Mouse (Mus musculus) layer of hippocampus, adult 2 months (tissue): Measurements from ENCODE around the gene Xxylt1. TPM values are rescaled to one million over a fixed set of nuclear protein-coding genes. Genes with fewer than 3 reads are reported as not detected.
A peak's percentile ranks its signal among the peaks of the same experiment; 100 is the strongest.
"Not testable (repeated sequence)": the region's sequence is repeated elsewhere in the genome, so short reads cannot be mapped to it uniquely, and the experiment has no call there.

ENCODE experiments used
- DNase-seq, 2 experiments: peaks; one replicate each; pipeline ENCODE4 v3.0.0; 2022; ENCODE audit warnings: low spot score in 2 of 2
- H3K27ac ChIP-seq: fragments of 200-600 bp; 2 replicates; pipeline ENCODE4 v1.8.1; 2022
- H3K4me3 ChIP-seq: fragments of 200-600 bp; 2 replicates; pipeline ENCODE4 v1.8.1; 2022; ENCODE audit warnings: mild to moderate bottlenecking
- CTCF ChIP-seq: fragments of 200-600 bp; conservative IDR thresholded peaks from 2 replicates; pipeline ENCODE4 v1.8.1; 2022; ENCODE audit warnings: antibody characterized with exemption, mild to moderate bottlenecking, moderate library complexity
- total RNA-seq, 2 experiments: library from RNA; stranded (reverse); gene quantifications; 2 replicates each; pipeline ENCODE4 v1.2.3; 2021

Gene Xxylt1
- total RNA-seq, 2 experiments from 2014 or later, result 18.2 to 19.0 TPM

GRCm38 (mm10) chr16:31012236-31012635, 69.0 kb downstream of the Xxylt1 start:
- H3K27ac ChIP-seq, result no peak overlapping the region
- no peak overlapping the region for H3K4me3 ChIP-seq
- no peak for DNase-seq
- no peak for TF ChIP-seq CTCF

- Histone ChIP-seq H3K27ac (no peak overlapping the region), H3K4me3 (no peak overlapping the region)
- DNase-seq, result no peak
- no peak for TF ChIP-seq CTCF
These were observed 70.8 kb downstream of the Xxylt1 start for GRCm38 (mm10) chr16:31010443-31010842.

- no peak for TF ChIP-seq CTCF
- peak overlapping the region; percentile 58; the same call in 1 of the 2 replicates for H3K27ac ChIP-seq
- H3K4me3 ChIP-seq, result no peak overlapping the region
These were observed 72.9 kb downstream of the Xxylt1 start for GRCm38 (mm10) chr16:31008326-31008725.

GRCm38 (mm10) chr16:31007582-31007981, 73.7 kb downstream of the Xxylt1 start:
- Histone ChIP-seq H3K4me3 (no peak overlapping the region), H3K27ac (peak overlapping the region; percentile 58; the same call in 1 of the 2 replicates)
- DNase-seq, result no peak
- no peak for TF ChIP-seq CTCF

More at GRCm38 (mm10) chr16:31008326-31008725, 72.9 kb downstream of the Xxylt1 start:
- DNase-seq, result no peak

- TF ChIP-seq CTCF, result no peak
These were observed 75.5 kb downstream of the Xxylt1 start for GRCm38 (mm10) chr16:31005693-31006092.

GRCm38 (mm10) chr16:31004321-31004682, 76.9 kb downstream of the Xxylt1 start:
- no peak for TF ChIP-seq CTCF
- Histone ChIP-seq H3K27ac (peak overlapping the region; percentile 12), H3K4me3 (no peak overlapping the region)
- no peak for DNase-seq

More at GRCm38 (mm10) chr16:31005693-31006092, 75.5 kb downstream of the Xxylt1 start:
- no peak overlapping the region; the same call in 1 of the 2 replicates for H3K27ac ChIP-seq
- no peak overlapping the region for H3K4me3 ChIP-seq
- no peak for DNase-seq

- DNase-seq, H3K4me3 ChIP-seq: not testable (repeated sequence)
- peak overlapping the region; percentile 75 for H3K27ac ChIP-seq
These were observed 77.5 kb downstream of the Xxylt1 start for GRCm38 (mm10) chr16:31003592-31004320.

- DNase-seq, result no peak
- H3K4me3 ChIP-seq, result no peak overlapping the region
- H3K27ac ChIP-seq, result peak overlapping the region; percentile 75
- TF ChIP-seq CTCF, result no peak
These were observed 78.3 kb downstream of the Xxylt1 start for GRCm38 (mm10) chr16:31002926-31003325.

- no peak for DNase-seq
- H3K4me3 ChIP-seq, result no peak overlapping the region
- no peak for TF ChIP-seq CTCF
- H3K27ac ChIP-seq, result peak overlapping the region; percentile 75
These were observed 79.1 kb downstream of the Xxylt1 start for GRCm38 (mm10) chr16:31002117-31002516.

GRCm38 (mm10) chr16:30998711-30999110, 82.5 kb downstream of the Xxylt1 start:
- no peak overlapping the region for H3K27ac ChIP-seq
- H3K4me3 ChIP-seq, result no peak overlapping the region
- TF ChIP-seq CTCF, result no peak
- DNase-seq, result no peak

GRCm38 (mm10) chr16:30998048-30998447, 83.2 kb downstream of the Xxylt1 start:
- no peak for TF ChIP-seq CTCF
- no peak overlapping the region for H3K27ac ChIP-seq
- no peak overlapping the region for H3K4me3 ChIP-seq
- DNase-seq, result no peak

GRCm38 (mm10) chr16:30995446-30995845, 85.8 kb downstream of the Xxylt1 start:
- no peak for TF ChIP-seq CTCF
- H3K4me3 ChIP-seq, result no peak overlapping the region
- DNase-seq, result no peak
- no peak overlapping the region for H3K27ac ChIP-seq

GRCm38 (mm10) chr16:30994881-30995280, 86.4 kb downstream of the Xxylt1 start:
- no peak overlapping the region for H3K4me3 ChIP-seq
- no peak overlapping the region for H3K27ac ChIP-seq
- no peak for TF ChIP-seq CTCF
- no peak for DNase-seq

GRCm38 (mm10) chr16:30994296-30994695, 86.9 kb downstream of the Xxylt1 start:
- DNase-seq, result no peak
- no peak overlapping the region for H3K4me3 ChIP-seq

More at GRCm38 (mm10) chr16:30994296-30994695, 86.9 kb downstream of the Xxylt1 start:
- no peak for TF ChIP-seq CTCF
- no peak overlapping the region for H3K27ac ChIP-seq
